Mouse (Mus musculus) megakaryocyte-erythroid progenitor cell, adult 5-6 weeks (primary cell): Measurements from ENCODE around the gene Casr. TPM values are rescaled to one million over a fixed set of nuclear protein-coding genes. Genes with fewer than 3 reads are reported as not detected.

Experiments used
- ATAC-seq: replicated peaks from 2 replicates; pipeline ENCODE4 v1.8.0; 2016; ENCODE audit warnings: mild to moderate bottlenecking, inconsistent platforms; ENCODE audit not compliant: severe bottlenecking, poor library complexity, low FRiP score, low TSS enrichment
- total RNA-seq, 2 experiments: library from RNA; stranded (forward) in 1 of 2; stranded (reverse) in 1 of 2; fragments of 200-1000, 215-1000 nt in 1 of 2; fragments of >200 nt in 1 of 2; fragmentation: Nextera tagmentation in 1 of 2; gene quantifications; 2 replicates each; pipeline ENCODE4 v1.2.3; 2014 to 2017

The Casr gene
- total RNA-seq, 2 experiments from 2014 or later, result not detected

DNA sequence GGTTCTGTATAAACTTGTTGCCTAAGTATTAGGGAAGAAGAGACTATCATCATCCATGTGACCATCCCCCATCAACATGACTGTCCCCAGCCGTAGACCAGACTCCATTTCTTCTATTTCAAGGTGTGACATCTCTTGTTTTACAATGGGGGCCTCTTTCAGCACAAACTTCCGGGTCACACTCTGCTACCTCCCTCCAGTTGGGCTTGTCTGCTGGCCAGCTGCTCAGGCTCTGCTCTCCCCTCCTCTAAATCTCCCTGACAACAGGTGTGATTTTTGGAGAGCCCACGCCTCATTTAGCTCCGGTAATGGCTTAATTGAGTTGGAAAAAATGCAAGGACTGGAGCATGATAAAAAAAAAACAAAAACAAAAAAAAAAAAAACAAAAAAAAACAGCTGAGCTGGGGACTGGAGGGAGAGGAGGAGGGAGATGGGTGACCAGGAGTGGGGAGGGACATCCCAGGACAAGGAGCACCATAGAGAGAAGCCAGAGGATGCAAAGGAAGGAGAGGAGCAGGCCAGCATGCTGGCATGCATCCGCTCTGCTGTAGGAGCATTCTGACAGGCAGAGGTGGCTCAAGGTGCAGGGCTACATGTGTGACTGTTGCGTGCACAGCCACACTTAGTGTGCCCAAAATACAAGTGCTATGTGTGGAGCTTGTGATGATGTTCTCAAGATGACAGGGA, 35.2 kb downstream of the Casr start:
- ATAC-seq, result no peak

DNA sequence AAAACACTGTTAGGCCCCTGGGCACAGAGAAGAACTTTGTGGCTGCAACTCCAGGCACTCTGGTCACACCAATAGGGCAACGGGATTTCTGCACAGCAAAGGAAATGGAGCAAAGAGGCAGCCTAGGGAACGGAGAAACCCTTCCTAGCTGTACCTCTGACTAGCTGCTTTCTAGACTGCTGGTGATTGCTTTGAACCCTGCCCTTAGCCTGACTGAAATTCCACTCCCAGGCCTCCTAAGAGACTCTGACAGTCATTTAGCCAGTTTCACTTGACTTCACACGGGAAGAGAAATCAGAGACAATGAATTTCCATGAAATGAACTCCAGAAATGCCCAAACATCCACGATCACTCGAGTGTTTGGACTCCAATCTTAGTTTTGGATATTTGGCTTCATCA, 38.8 kb downstream of the Casr start:
- ATAC-seq, result no peak

DNA sequence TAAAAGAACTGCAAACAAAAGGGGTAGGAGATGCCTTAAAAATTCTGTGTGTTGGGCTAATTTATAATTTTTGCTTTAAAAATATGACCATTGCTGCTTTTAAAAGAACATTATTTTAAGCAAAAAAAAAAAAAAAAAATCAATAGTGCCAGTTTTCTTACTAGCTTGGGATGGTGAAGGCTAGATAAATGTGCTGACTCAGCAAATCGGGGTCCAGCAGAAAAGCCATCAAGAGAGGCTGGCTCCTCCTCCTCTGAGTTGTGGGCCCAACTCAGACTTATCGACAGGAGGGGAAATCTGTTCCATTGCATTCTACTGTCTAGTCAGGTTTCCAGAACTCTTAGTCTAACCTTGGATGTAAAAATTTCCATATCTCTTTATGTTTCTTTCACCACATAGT, 45.6 kb downstream of the Casr start:
- no peak for ATAC-seq

DNA sequence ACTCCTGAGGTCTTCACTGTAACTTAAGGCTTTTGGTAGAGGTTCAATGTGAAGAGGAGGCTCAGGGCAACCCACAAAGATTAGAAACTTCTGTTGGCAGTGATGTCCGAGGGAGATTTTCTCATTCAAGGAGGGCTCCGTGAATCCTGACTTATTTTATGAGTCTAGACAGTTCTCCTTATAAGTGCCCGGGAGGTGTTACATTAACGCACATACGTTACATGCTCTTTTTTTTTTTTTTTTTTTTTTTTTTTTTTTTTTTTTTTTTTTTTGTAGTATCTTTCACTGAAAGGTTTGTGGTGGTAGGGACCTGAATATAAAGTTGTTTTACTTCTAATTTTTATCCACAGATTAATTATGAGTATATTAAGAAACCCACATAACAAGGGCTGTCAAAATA, 54.6 kb downstream of the Casr start:
- ATAC-seq, result no peak

DNA sequence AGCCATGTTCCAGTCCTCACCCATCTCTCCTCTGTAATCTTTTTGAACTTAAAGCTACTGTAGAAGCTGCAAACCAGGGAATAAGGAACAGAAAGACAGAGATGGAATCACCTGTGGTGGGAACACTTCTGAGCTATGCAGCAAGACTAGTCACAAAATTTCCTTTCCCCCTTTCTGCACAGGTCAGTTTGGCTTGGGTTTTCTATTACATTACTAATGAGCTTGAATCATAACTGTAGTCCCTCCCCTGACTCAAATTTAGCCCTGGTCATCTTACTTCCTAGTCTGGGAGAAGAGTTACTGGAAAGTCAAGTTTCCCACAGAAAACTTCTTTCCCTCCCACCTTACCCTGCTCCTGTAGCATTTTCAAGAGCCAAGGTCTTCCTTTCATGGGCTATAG, 55.1 kb downstream of the Casr start:
- ATAC-seq, result no peak

DNA sequence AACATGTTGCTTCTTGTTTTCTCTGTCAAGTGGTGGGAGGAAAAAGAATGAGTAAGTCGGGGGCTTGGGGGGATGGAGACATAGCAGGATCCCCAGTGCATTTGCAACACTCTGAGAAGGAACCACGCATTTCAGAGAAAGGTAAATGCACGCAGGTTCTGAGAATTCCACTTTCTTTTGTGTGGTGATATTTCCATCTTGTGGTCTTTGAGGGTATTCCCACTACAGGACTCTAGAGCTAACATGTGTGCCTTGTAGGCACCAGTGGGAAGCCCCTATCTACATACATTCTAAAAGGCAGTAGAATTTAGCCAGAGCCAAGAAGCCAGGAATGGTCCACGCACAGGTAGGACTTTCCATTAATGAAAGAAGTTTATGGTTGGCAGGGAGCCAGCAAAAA, 56.0 kb downstream of the Casr start:
- ATAC-seq, result no peak

DNA sequence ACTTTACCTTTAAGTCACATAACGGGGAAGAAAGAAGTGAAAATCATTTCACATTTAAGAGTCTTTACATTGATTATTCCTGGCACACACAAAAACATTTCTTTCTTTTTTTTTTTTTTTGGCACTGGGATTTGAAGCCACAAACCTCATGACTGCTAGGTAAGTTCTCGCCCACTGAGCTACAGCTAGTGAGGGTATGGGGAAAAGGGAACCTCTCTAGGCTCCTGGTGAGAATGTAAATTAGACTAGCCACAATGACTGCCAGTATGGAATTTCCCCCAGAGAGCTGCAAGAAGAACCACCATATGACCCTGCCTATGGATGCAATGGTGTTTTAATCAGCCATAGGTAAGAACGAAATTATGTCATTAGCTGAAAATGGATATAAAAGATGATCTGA, 56.8 kb downstream of the Casr start:
- no peak for ATAC-seq

DNA sequence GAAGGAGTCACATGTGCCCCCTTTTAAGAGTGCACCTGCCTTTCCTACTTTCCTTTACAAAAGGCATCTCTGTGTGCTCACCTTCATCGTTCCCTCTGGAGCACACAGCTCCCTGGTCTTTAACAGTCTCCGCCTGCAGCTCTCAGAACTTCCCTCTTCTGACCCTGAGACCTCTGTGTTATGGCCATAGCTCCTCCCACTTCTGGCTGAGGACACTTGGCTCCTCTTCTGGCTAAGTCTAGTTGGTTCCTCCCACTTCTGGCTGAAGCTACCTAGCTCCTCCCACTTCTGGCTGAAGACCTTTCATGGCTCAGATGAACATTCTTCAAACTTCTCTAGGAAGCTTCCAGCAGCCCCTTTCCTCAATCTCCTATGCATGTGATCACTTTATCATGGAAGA, 59.7 kb downstream of the Casr start:
- ATAC-seq, result no peak

DNA sequence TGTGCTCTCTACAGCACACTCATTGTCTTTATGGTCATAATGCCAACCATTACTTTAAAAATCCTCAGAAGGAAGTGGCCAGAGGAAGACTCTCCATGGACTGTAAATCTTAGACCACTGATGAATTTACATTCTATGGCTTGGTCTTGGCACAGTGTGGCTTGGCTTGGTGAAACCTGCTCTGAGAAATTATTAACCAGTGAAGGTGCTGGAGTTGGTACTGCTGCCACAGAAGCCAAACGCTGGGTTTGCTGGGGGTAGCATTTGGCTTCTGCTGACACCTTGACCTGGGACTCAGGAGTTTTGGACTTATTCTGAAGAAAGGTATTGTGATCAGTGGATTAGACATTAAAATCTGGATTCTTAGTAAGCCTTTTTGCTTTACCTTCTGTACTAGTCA, 69.5 kb downstream of the Casr start:
- ATAC-seq, result no peak

DNA sequence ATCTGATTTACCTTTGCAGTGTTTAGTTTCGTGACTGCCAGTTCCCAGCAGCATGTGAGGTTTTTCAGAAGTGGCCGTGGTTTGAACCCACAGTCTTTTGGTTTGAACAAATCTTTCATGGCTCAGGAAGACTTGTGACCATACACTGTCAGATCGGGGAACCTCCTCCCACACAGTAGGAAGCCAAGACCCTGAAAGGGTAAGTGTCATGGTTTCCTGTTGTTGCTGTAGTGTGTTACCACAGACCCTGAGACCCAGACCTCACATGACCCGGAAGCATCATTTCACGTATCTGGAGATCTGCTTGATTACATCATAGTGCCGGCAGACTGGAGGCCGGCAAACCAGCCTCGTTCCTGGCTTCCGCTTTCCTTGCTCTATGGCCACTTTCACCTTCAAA, 85.1 kb downstream of the Casr start:
- ATAC-seq, result 0 out of 2 replicates have a peak, but pooled peaks have one; percentile 44

DNA sequence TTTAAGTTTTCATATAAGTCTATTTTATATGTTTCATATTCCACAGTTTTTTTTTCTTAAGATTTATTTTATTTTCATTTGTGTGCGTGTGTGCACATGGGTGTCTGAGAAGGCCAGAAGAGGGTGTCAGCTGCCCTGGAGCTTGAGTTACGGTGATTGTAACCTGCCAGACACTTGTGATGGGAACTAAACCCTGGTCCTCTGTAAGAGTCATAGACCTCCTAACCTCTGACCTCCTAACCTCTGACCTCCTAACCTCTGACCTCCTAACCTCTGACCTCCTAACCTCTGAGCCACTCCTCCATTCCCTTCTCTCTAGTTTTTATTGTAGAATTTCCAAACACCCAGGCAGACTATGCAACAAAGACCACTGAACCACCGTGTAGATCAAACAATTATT, 86.4 kb downstream of the Casr start:
- ATAC-seq, result no peak

DNA sequence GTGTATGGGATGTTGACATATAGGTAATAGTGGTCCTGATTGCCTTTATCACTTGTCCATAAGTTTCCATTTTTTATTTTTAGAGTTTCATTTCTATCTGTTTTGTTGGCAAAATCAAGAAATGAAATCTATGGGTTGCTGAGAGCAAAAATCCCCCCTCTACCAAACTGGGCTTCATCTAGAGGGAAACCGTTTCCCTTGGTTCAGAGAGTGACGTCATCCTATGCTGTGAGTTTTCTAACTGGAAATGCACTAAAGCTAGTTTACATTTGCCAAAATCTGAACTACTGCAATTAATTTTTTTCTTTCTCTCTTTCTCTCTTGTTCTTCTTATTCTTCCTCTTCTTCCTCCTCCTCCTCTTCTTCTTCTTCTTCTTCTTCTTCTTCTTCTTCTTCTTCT, 87.1 kb downstream of the Casr start:
- no peak for ATAC-seq

DNA sequence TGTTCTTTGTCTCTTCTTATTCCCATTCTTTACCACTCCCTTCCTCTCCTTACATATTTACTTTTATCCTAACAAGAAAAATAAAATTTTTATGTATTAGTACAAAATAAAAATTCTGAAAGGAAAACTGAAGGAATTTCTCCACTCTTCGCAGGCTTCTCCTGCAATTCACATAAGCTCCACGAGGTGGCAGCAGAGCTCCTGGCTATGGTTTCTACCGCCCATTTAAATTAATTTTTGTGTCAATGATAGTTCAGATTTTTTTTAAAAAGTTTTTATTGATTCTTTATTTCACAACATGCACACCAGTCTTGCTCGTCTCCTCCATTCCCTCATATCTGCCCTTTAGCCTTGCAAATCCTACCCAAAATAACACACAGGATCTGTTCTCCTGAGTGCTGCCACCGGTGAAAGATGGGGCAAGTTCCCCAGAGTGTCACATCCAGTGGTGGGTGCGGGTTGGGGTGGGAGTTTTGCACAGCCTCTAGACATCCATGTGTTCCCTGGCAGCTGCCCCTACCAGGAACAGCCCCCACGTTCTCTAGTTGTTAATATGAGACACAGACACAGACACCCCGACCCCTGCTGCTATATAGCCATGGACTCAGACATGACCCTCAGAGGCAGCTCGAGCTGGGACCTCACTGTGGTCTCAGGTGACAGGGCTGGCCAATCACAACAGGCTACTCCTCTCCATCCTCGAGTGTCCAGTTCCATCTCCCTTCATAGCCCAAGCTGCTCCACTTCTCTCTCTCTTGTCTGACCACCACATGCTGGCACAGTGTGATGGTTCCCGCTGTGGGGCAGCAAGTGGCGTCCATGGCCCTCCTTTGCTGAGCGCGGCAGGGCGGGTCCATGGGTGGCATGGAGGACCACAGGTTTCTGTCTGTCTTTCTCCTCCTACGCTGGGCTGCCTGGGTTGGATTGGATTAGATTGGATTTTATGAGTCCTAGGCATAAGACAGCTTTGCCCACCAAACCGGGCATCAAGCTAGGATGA, 88.4 kb downstream of the Casr start:
- ATAC-seq, result no peak

DNA sequence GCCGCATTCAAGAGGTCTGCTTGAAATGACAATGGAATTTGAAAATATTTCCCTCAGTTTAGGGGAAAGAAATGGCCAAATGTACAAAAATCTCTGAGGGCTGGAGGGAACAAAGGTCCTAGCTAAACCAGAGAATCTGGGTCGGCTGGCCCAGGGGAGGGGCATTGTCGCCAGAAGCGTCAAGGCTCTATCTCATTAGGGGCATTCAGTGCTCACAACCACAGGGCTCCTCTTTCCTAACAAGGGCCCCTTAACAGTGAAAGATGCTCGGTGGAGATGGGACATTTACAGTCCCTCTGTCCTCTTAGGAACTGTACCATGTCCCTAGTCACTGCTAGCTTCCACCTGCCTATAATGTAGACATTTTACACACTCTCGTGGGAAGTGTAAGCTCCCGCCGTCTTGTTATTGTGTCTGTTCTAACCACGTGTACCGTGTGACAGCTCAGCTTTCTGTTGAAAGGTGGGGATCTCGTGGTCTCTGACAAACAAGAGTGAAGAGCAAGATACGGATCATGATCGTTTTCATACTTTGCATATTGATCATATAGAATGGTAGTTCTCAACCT, 90.8 kb downstream of the Casr start:
- no peak for ATAC-seq

DNA sequence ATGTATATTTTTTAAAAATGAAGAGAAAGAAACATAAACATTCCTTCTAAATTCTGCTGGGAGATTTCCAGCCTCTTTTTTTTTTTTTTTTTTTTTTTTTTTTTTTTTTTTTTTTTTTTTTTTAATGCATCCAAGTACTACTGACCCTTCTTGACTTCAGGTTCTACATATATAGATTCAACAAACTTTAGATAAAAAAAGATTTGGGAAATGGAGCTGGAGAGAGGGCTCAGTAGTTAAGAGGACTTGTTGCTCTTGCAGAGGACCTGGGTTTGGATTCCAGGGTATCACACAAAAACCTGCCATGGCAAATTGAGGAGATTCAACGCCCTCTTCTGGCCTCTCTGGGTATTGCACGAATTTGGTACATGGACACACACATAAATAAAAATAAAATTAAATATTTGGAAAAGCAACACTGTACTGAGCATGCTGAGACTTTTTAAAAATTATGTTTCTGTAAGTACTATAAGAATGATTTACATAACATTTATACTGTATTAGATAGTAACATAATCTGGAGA, 91.9 kb downstream of the Casr start:
- ATAC-seq, result no peak

DNA sequence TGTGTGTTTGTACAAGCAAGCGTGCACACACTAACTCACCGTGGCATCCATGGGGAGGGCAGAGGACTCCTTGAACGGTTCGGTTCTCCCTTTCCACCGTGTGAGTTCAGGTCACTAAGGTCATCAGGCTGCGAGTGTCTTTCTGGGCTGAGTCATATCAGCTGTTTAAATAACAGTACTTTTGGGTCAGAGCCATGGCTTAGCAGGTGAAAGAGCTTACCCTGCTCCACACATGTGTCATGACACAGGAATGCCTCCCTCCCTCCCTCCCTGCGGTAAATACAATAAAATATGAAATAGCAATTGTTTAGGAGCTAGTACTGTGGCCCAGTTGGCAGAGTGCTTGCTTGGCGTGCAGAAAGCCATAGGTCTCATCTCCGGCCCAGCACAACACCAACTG, 92.6 kb downstream of the Casr start:
- no peak for ATAC-seq

DNA sequence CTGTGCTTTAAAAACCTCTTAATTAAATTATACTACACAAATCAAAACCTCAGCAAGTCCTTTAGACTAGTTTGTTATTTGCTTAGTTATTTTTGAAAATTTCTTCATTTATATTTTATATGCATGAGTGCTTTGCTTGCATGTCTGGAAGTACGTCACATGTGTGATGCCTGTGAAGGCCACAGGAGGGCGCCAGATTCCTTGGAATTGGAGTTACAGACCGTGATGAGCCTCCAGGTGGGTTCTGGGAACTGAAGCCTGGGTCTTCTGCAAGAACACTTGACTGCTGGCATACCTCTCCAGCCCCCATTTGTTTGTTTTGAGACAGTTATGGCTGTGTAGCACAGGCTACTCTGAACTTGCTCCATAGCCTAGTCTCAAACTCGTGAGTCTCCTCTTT, 93.1 kb downstream of the Casr start:
- no peak for ATAC-seq

DNA sequence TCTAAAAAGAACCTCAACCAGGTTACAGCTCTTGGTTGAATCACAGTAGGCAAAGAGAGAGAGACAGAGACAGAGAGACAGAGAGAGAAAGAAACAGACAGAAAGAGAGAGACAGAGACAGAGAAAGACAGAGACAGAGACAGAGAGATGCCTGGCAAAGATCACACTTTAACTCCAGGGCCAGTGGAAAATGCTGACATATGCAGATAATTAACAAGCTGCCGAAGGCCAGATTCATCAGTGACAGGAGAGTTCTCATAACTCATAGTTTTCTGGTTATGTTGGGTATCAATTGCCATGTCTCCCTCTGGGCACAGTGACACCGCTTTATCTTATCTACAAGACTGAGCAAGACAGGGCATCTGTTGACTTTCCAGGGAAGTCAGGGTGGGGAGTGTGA, 94.0 kb downstream of the Casr start:
- ATAC-seq, result no peak

DNA sequence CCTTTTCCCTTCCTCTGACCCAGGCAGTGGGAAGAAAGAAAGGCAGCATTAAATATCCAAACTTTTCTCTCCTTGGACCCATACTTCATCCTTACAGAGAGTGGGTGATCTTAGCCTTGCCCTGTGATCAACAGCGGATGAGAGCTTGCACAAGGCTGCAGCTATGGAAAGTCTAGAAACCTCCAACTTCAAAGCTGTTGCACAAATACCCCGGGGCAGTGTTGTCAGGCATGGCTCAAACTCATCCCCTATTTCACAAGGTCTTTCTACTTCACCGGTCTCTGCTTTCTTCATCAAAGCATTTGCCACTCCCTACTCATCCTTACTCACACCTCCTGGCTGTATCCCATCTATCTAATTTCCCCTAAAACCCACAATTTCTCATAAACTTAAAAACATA, 96.5 kb downstream of the Casr start:
- no peak for ATAC-seq

DNA sequence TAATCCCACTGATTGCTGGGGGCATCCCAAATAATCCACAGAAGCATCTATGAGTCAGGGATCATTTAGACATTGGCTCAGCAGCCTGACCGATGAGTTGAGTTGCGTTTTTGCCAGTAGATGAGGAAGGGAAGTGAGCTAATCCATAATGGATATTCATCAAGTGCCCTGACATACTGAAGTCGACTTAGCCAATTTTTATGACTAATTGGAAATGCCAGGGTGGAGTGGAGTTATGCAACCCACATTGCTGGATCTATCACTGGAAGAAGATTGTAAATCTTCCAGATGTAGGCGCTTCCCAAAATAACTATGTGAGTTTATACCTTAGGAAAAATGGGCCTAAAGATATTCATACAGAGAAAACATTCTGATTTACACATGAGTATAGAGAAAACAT, 97.9 kb downstream of the Casr start:
- ATAC-seq, result no peak
